Mouse (Mus musculus): Measurements from ENCODE around the gene Anapc4.

The Anapc4 gene

DNA sequence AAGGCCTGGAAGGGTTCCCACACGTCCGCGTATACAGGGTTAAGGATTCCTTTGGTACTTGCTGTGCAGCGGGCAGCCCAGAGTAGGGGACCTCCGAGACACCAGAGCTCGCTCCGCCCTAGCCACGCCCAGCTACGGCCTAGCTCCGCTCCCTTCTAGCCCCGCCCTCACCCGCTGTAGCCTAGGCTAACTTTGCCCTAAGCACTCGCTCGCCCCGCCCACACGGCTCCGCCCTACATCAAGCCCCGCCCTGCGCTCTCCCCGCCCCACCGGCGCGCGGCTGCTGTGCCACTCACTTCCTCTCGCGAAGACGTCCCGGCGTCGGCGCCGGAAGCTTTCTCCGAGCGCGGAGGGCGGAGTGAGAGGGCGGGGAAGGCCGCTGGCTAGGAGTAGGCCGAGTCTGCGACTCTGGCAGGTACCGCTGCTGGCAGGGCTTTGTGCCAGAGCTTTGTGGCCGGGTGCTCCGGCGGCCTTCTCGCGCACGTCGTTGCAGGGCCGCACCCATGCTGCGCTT, at the start of gene Anapc4:
Anapc4 (plus strand) TSS at position 252 of the 514 bp plus-strand sequence.
- peak; percentile 100 for DNase-seq (ENCODE audit: extremely low read depth, insufficient read length, low spot score)

GRCm38 (mm10) chr5:52786556-52787322, 47.1 kb upstream of the Anapc4 start:
- peak; percentile 56 for DNase-seq (ENCODE audit: extremely low read depth, insufficient read length, low spot score)

GRCm38 (mm10) chr5:52793230-52793629, 40.6 kb upstream of the Anapc4 start:
- no peak for DNase-seq (ENCODE audit: extremely low read depth, insufficient read length, low spot score)

GRCm38 (mm10) chr5:52794109-52794508, 39.7 kb upstream of the Anapc4 start:
- peak; percentile 88 for DNase-seq (ENCODE audit: extremely low read depth, insufficient read length, low spot score)

DNA sequence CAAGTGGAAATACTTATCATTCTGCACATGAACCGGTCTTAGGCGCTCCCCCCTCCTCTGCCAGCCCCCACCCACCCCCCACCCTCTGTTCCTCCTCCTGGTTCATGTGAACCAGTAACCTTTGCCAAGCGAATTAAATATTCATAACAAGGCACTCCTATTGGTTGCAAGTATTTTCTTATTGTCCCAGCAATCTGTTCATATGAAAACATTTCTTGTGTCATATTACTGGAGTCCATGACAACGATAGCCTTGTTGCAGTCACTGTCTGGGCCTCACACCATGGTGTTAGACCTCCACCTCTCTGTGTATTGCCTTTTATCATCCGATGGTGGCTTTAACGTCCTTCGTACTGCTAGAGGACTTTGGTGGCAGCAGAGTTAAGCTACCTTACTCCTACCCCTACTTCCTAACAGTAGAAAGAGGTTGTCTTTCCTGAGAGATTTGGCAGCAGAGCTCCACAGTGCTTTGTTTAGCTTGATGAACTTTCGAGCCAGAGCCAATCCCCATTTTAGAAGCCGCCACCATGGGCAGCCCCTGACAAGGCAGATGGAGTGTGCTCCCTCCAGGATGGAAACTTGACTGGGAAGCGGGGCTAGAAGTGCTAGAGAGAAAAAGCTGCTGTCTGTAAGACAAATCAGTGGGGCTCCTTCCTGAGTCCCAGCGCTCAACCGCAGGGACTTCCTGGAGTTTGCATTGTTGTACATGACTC, 34.4 kb upstream of the Anapc4 start:
- DNase-seq (ENCODE audit: extremely low read depth, insufficient read length, low spot score), result no peak

GRCm38 (mm10) chr5:52805801-52806200, 28.0 kb upstream of the Anapc4 start:
- no peak for DNase-seq (ENCODE audit: extremely low read depth, insufficient read length, low spot score)

DNA sequence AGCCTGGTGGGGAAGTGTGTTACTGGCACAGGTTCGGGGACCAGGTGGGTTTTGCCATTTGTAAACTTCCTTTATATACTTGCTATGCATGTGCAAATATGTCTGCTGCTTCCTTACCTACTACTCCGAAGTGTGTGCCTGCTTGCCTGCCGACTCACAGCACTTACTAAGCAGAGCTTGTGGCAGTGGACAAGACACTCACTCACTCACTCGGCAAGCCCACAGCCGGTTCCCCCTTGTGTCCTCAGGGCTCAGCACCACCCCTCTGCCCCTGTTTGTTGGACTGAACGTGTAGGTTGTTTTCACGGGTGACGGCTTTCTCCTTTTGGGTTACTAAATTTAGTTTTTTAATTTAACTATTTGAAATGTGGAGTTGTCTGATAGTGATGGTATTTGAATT, 27.5 kb upstream of the Anapc4 start:
- DNase-seq (ENCODE audit: extremely low read depth, insufficient read length, low spot score), result no peak

- no peak for DNase-seq (ENCODE audit: extremely low read depth, insufficient read length, low spot score)
Measured at GRCm38 (mm10) chr5:52807030-52807429, 26.8 kb upstream of the Anapc4 start.

DNA sequence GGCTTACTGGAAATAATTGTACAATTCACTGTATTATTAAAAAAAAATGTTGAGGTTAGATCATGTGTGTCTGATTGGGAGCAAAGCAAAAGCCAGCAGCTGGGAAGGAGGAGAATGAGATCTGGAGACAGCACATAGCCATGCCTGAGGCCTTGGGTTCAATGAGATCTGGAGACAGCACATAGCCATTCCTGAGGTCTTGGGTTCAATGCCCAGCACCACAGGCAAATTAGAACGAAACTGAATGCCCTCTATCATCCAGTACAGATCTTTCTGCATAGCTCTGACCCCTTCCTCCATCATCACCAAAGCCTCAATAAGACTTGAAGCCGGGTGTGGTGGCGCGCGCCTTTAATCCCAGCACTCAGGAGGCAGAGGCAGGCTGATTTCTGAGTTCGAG, 23.4 kb upstream of the Anapc4 start:
- DNase-seq (ENCODE audit: extremely low read depth, insufficient read length, low spot score), result no peak

GRCm38 (mm10) chr5:52811056-52811455, 22.8 kb upstream of the Anapc4 start:
- no peak for DNase-seq (ENCODE audit: extremely low read depth, insufficient read length, low spot score)

DNA sequence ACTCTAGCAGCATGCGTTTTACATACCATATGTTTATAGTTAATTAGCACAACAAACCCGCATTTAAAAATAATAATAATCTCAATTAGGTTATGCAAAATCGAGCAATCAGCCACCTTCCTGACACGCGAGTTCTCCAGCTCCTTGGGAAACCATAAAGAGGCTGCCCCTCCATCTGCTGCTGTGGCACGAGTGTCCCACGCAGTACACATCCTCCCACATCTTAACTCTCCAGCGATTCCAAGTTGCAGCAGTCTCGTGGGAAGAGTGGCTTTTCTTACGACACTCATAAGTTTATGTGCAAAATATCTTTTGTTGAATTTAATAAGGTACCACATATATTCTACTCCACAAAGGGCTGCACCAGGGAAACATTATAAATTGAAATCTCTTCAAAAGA, 21.4 kb upstream of the Anapc4 start:
- DNase-seq (ENCODE audit: extremely low read depth, insufficient read length, low spot score), result no peak

- DNase-seq (ENCODE audit: extremely low read depth, insufficient read length, low spot score), result no peak
Measured at GRCm38 (mm10) chr5:52813312-52813711, 20.5 kb upstream of the Anapc4 start.

DNA sequence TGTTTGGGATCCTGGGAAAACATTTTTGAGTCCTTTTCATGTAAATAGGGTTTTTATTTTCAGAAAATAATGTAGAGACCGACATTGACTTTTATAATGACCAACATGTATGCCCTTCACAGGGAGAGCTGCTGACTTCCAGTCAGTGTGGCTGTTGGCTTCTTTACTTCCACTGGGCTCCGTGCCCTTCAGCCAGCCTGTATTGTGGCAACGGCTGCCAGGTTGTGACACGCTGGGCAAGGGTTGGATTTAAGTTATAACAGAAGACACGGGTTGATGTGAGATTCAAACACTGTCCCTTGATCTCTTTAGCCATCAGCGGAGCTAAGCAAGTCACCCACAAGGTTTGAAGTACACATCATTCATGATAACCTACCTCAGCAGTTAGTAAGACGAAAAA, 15.1 kb upstream of the Anapc4 start:
- DNase-seq (ENCODE audit: extremely low read depth, insufficient read length, low spot score), result no peak

GRCm38 (mm10) chr5:52821691-52822090, 12.1 kb upstream of the Anapc4 start:
- no peak for DNase-seq (ENCODE audit: extremely low read depth, insufficient read length, low spot score)

GRCm38 (mm10) chr5:52827923-52828322, 5.9 kb upstream of the Anapc4 start:
- no peak for DNase-seq (ENCODE audit: extremely low read depth, insufficient read length, low spot score)

- DNase-seq (ENCODE audit: extremely low read depth, insufficient read length, low spot score), result peak; percentile 13
Measured at GRCm38 (mm10) chr5:52833005-52833404, 807 bp upstream of the Anapc4 start.

GRCm38 (mm10) chr5:52834386-52834785, 574 bp downstream of the Anapc4 start:
- DNase-seq (ENCODE audit: extremely low read depth, insufficient read length, low spot score), result no peak

- DNase-seq (ENCODE audit: extremely low read depth, insufficient read length, low spot score), result no peak
Measured at GRCm38 (mm10) chr5:52844319-52844718, 10.5 kb downstream of the Anapc4 start.

GRCm38 (mm10) chr5:52855727-52856126, 21.9 kb downstream of the Anapc4 start:
- DNase-seq (ENCODE audit: extremely low read depth, insufficient read length, low spot score), result no peak

DNA sequence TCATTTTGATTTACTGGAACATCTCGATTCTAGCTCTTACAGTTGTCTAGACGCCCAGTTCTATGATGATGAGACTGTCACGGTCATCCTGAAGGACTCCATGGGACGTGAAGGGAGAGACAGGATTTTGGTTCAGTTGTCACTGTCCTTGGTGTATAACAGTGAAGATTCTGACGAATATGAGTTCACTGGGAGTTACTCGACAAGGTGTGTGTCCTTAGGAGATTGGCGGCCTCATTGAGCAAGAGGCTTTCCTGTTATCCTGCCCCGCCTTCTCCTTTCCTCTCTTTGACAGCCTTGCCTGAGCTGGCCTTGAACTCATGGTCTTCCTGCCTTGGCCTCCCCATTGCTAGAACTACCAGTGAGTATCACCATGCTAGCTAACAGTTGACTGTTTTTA, 30.6 kb downstream of the Anapc4 start:
- DNase-seq (ENCODE audit: extremely low read depth, insufficient read length, low spot score), result no peak

GRCm38 (mm10) chr5:52865825-52866224, 32.0 kb downstream of the Anapc4 start:
- peak; percentile 58 for DNase-seq (ENCODE audit: extremely low read depth, insufficient read length, low spot score)
